Mouse (Mus musculus): ENCODE results near the gene Zfp985.
"Not testable (repeated sequence)": the region's sequence is repeated elsewhere in the genome, so short reads cannot be mapped to it uniquely, and the experiment has no call there.

DNA sequence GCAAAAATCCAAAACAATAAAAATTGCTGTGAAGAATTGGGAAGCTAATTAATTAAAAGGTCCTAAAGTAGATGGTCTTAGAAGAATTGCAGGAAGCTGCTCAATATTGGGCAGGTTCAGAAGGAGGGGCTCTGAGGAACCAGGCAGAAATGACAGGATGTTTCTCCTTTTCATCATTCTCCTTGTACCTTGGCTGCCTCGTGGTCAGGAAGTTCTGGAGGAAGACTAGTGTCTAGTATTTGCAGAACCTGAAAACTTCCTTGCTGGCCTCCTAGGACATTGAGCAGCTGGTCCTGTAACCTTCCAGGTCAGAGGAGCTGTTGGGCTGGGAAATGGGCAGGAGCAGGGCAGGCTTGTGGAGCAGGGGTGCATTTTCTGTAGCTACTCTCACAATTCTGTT, 3.8 kb downstream of the Zfp985 start:
- not testable (repeated sequence) for TF ChIP-seq CTCF (IDR thresholded peaks at IDR 0.05; ENCODE audit: borderline replicate concordance, extremely low read depth, insufficient read depth, insufficient read length); POLR2A (IDR thresholded peaks at IDR 0.05; ENCODE audit: borderline replicate concordance, extremely low read depth, insufficient read depth, insufficient read length, poor library complexity, severe bottlenecking)
